Mouse (Mus musculus) cortical plate, adult 2 months (tissue): ENCODE data around the gene Irf2bp2.

Experiments used
- CTCF ChIP-seq: fragments of 200-500 bp; IDR thresholded peaks from 2 replicates; pipeline ENCODE4 v1.5.1; 2011; ENCODE audit warnings: mild to moderate bottlenecking, control low read depth, low read length; ENCODE audit not compliant: insufficient read depth; ENCODE audit errors: extremely low read depth
- POLR2A ChIP-seq: fragments of 200-500 bp; IDR thresholded peaks from 2 replicates; pipeline ENCODE4 v1.6.1; 2011; ENCODE audit warnings: mild to moderate bottlenecking, low read length, control low read depth; ENCODE audit not compliant: insufficient read depth; ENCODE audit errors: extremely low read depth

- no peak for TF ChIP-seq CTCF
- no peak for TF ChIP-seq POLR2A
Measured at GRCm38 (mm10) chr8:126634541-126635048, 40.8 kb upstream of the Irf2bp2 start.
